Mouse (Mus musculus): ENCODE data around the gene Pold1.

Gene Pold1
- long read RNA-seq, experiment 1, partial matches to known transcripts: 1 of 1 reads
- long read RNA-seq, experiment 1, other reads (novel, unspliced or antisense): 0 of 1 reads
- long read RNA-seq, experiment 2, partial matches to known transcripts: 3 of 5 reads
- long read RNA-seq, experiment 2, other reads (novel, unspliced or antisense): 1 of 5 reads

DNA sequence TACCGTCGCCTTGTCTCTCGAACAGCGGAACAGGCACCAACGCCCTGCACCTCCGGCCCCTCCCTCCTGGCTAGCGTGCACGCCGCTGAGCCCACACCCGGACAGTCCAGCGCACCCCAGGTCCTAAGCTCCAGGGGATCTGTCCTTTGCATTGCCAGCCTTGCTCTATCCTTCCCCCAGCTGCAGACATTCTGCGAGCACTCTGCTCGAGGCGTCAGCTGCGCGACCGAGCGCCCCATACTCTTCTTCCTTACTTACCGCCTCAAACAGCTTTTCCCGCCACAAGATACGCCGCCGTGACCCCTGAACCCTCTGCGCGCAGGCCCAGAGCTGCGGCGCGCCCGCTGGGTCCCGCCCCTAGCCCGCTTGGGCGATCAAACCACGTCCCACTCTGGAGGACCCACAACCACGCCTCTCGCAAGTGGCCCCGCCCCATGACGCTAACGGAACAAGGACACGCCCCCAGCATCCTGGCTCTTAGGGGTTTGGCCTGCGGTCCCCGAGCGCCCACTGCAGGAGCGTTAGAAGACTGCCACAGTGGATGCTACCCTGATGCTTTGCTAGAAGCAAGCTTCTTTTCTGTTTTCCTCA lies at the start of gene Pold1:
Pold1 (minus strand) TSS at position 353 of the 591 bp plus-strand sequence.
- intact Hi-C loops (cut with DNase I): no loop called here

DNA sequence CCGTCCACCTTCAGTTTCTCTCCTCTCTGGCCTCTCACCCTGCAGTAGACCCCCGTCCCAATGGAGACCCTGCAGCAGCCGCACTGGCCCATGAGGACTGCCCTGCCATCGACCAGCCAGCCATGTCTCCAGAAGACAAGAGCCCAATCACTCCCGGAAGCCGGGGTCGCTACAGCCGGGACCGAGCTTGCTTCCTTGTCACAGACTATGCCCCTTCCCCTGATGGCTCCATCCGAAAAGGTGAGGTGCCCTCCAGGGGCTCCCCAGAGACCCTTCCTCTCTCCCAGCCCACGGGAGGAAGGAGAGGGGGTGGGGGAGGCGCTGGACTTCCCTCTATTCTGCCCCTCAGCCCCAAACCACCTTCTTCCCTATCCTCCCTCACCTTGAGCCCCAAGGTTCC lies 49.7 kb upstream of the Pold1 start:
- intact Hi-C loops (cut with DNase I): no loop called here

DNA sequence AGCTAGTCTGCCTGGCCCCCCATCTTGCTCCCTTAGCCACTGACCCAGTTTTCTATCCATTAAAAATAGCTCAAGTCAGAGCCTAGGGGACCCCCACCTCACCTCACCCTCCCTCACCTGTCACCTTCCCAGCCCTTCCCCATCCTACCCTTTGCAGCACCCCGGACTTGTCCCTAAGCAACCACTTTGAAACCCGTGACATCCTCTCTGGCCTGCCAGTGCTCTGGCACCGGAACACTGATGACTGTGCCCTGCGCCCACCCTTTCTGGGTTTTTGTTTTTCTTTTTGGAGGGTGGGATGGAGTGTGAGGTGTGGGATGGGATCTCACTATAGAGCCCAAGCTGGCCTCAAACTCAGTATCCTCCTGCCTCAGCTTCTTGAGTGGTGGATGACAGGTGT lies 49.0 kb upstream of the Pold1 start:
- intact Hi-C loops (cut with DNase I): no loop called here

DNA sequence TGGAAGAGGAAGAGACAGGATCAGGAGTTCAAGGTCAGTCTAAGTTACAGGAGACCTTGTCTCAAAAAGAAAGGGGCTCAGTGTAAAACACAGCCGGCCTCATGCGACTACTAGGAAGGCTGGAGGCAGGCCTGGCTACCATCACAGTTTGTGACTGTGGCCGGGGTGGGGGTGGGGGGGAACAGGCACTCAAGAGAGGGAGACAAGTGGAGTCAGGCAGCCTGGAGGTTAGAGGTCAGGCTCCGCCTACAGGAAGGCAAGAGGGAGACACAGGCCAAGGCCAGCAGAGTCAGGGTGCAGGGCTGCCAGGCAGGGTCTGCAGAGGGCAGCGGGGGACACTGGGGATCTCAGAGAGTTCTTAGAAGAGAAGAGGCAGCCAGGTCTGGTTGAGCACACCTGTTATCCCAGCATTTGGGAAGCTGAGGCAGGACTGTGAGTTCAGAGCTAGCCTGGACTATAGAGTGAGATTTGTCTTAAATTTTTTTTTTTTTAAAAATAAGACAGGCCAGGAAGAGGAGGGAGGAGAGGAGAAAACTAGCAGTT lies 48.4 kb upstream of the Pold1 start:
- intact Hi-C loops (cut with DNase I): no loop called here

DNA sequence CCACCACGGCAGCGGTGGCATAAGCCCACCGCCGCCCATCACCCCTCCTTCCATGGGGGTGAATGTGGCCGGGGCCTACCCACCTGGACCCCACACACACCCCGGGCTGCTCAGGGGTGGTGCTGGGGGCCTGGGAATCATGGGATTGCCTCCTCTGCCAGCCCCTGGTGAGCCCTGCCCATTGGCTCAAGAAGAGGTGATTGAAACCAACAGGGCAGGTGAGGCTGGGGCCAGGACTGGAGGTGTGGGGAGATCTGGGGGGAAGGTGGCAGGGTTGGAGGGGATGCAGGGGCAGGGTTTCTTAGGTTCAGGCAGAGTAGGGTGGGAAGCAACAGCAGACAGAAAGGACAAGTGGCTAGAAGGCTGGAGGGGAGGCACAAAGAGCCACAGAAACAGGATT lies 47.4 kb upstream of the Pold1 start:
- intact Hi-C loops (cut with DNase I): no loop called here

DNA sequence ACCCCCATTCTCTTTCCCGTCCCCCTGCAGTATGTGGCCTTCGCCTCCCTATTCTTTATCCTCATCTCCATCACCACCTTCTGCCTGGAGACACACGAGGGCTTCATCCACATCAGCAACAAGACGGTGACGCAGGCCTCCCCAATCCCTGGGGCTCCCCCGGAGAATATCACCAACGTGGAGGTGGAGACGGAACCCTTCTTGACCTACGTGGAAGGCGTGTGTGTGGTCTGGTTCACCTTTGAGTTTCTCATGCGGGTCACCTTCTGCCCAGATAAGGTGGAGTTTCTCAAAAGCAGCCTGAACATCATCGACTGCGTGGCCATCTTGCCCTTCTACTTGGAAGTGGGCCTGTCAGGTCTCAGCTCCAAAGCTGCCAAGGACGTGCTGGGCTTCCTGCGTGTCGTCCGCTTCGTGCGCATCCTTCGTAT lies 46.5 kb upstream of the Pold1 start:
- intact Hi-C loops (cut with DNase I): no loop called here

DNA sequence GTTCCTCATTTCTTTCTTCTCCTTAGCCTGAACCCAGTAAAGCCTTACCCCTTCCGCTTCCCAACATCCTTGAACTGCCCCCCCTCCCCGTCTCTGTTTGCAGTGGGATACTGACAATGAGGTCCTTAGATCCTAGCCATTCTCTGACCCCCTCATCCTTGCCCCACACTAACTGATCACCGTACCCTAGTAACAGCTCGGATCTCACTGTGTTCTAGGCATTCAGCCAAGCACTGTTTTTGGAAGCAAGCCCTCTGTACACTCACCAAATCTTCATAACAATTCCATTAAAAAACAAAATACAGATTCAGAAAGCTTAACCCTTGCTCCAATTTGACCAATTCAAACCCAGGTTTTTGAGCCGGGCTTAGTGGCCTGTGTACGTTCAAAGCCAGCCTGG lies 45.6 kb upstream of the Pold1 start:
- intact Hi-C loops (cut with DNase I): no loop called here

DNA sequence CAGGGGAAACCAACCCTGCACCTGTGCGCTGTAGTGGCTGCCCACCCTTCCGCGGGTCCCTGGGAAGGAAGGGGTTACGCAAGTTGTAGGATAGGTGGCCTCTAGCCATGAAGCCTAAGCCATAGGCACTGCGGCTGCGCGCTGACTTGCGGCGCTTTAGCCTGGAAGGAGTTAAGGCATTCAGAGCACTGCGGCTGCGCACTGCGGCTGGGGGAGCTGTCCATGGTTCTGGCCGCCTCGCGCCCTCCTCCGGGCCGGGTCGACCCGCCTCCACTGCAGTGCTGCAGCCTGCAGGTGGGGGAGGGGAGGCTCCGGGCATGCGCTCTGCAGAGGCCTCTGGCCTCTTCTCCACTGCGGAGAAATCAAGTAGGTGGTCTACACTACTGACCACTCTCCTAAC lies 45.1 kb upstream of the Pold1 start:
- intact Hi-C loops (cut with DNase I): no loop called here

DNA sequence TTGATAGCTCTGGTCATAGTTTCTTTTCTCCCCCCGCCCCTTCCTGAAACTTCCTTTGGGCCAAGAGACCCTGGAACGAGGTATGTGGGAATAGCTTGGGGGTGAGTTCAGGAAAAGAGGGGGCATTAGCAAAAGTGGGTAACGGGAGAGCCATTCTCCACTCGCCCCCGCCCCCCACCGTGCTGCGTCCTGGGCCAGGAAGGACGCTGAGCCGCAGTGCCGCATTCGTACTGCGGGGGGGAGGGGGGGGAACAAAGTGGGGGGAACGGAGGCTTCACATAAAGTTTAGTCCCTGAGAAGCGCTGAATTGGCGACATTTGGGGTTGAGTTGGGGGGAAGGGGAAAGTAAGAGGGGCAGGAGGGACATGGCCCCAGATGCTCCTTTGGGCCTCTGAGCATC lies 44.4 kb upstream of the Pold1 start:
- intact Hi-C loops (cut with DNase I): no loop called here

DNA sequence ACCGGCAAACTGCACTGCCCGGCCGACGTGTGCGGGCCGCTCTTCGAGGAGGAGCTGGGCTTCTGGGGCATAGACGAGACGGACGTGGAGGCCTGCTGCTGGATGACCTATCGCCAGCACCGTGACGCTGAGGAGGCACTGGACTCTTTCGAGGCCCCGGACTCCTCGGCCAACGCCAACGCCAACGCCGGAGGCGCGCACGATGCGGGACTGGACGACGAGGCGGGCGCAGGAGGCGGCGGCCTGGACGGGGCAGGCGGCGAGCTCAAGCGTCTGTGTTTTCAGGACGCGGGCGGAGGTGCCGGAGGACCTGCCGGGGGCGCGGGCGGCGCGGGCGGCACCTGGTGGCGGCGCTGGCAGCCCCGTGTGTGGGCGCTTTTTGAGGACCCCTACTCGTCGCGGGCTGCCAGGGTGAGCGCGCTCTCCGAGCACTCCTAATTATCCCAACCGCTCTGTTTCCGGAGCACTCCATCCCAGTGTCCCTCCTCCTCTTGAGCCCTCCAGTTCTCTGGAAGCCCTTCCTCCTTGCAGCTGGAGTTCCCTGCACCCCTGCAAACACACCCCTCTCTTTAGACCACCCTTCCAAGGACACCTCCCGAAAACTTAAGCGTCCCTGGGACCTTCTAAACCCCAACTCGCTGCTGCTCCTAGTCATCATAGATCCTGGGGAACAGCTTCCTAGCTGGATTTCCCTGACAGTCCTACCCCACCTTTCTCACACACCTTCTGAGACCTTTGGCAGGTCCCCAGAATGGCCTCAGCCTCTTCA lies 42.9 kb upstream of the Pold1 start:
- intact Hi-C loops (cut with DNase I): no loop called here

DNA sequence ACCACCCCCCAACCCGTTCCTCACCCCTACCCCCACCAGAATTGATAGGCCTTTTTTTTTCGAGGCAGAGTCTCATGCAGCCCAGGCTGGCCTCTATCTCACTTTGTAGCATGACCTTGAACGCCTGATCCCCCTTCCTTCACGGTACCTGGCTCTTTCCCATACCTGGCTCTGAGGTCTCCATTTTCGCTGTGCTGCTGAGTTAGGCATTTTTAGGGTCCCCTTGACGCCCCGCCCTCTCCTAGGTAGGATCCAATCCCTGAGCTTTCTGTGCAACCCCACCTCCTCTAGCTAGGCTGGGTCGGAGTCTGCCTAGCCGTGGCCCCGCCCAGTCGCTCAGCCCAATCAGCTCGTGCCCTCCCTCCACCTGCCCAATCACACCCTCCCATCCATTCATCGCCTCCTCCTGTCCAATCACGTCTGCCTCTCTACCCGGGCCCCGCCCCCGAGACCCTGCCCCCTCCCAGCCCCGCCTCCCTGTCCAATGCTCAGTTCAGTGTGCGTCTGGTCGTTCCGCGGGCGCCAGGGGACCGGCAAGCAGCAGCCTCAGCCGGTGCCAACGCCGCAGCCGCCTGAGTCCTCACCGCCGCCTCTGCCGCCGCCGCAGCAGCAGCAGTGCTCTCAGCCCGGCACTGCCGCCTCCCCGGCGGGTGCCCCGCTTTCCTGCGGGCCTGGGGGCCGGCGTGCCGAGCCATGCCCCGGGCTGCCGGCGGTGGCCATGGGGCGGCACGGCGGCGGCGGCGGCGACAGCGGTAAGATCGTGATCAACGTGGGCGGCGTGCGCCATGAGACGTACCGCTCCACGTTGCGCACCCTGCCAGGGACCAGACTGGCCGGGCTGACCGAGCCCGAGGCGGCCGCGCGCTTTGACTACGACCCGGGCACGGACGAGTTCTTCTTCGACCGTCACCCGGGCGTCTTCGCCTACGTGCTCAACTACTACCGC lies 42.0 kb upstream of the Pold1 start, which contains the start of gene Kcnc3:
Kcnc3 (plus strand) TSS at position 263 of the 946 bp plus-strand sequence.
- intact Hi-C loops (cut with DNase I): no loop called here

DNA sequence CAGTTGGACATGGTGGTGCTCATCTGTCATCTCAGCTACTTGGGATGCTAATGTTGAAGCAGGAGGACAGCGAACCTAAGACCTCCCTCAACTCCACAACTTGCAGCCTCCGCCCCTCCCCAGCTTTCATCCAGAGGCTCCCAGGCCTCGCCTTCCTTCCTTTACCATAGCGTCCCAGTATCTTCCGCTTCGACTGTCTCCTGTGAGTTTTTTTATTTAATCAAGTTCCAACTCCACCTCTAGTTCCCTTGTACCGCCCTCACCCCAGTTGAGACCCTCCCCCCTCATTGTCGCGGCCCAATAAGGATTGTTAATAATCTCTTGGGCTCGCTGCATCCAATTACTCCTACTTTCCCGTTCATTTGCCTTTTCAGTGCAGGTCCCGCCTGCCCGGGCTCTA lies 41.3 kb upstream of the Pold1 start:
- intact Hi-C loops (cut with DNase I): loop anchor here (10.0 kb wide), 1 partner anchor 55 kb away; no protein-coding TSS in a partner anchor

DNA sequence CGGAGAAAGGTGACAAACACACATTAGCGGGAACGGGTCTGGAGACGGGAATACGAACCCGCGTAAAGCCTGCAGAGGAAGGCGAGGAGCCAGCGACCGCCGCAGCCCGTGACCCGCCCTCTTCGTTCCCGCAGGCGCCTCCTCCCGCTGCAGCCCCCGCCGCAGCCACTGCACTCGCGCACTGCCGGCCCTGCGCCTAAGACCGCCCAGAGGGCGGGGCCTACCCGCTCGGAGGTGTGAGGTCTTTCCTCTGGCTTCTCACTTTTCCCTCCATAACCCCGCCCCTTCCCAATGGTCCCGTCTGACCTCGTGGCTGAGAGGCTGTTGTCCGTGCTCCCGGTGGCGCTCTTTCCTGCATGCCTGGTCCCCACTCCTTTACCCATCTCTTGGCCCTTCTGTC lies 40.5 kb upstream of the Pold1 start:
- intact Hi-C loops (cut with DNase I): loop anchor here (10.0 kb wide), 1 partner anchor 56 kb away; no protein-coding TSS in a partner anchor

DNA sequence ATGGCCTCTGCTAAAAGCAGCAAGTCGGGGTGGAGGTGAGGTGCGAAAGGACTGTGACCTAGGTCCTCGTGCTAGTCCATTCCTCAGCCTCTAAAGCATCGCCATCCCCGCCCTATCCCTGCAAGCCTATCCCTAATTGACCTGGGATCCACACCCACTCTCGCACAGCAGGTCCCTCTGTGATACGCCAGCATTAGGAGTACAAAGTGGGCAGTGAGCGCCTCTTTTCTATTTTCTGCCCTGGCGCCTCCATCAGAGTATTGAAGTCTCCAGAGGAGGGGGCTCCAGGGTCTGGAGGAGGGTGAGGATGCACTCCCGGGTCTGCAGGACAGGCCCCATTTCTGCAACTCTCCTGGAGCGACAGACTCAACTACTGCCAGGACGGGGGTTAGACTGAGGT lies 39.7 kb upstream of the Pold1 start:
- intact Hi-C loops (cut with DNase I): loop anchor here (10.0 kb wide), 1 partner anchor 56 kb away; no protein-coding TSS in a partner anchor

DNA sequence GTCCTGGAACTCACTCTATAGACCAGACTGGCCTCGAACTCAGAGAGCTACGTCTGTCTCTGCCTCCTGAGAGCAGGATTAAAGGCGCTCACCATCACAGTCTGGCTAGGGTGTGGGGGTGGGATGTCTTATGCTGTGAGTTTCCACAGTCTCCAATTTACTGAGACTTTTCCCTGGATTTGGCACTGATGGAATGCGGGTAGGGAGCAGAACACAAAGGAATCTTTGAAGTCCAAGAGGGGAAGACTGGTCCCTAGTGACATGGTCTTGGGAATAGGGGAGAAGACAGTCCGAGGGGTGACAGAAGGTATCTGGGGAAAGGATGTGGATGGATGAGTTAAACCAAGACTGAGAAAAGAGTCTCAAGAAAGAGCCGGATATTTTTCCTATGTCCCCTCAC lies 39.0 kb upstream of the Pold1 start:
- intact Hi-C loops (cut with DNase I): loop anchor here (10.0 kb wide), 1 partner anchor 57 kb away; no protein-coding TSS in a partner anchor

DNA sequence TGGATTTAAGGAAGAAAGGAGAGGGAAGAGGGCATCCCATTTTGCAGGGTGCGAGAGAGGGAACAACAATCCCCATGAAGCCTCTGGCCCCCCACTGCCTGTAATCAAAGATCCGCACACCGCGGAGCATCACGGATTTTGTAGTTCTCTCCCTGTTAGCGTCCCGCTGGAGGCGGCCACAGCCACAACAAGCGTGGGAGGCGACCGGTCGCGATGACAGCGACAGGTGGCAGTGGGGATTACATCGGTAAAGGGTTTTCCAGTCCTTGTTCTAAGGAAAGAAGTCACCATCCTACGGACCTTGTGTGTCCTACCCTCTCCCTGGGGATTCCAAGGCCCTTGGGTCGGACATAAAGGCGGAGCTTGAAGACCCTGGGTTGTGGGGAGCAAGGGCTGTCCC lies 38.3 kb upstream of the Pold1 start:
- intact Hi-C loops (cut with DNase I): loop anchor here (10.0 kb wide), 1 partner anchor 58 kb away; no protein-coding TSS in a partner anchor

DNA sequence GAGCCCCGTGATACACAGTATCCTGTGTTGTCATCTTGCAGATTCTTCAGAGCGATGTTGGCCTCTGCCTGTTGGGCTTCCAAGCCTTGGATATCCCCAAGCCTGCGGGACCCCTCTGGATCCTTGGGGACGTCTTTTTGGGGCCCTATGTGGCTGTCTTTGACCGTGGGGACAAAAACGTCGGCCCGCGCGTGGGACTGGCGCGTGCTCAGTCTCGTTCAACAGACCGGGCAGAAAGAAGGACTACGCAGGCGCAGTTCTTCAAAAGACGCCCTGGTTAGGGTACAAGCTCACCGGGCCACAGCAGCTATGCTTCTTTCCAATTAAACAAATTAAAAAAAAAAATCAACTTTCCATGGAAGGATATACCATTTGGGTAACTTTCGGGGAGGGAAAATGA lies 37.9 kb upstream of the Pold1 start:
- intact Hi-C loops (cut with DNase I): loop anchor here (10.0 kb wide), 1 partner anchor 58 kb away; no protein-coding TSS in a partner anchor

DNA sequence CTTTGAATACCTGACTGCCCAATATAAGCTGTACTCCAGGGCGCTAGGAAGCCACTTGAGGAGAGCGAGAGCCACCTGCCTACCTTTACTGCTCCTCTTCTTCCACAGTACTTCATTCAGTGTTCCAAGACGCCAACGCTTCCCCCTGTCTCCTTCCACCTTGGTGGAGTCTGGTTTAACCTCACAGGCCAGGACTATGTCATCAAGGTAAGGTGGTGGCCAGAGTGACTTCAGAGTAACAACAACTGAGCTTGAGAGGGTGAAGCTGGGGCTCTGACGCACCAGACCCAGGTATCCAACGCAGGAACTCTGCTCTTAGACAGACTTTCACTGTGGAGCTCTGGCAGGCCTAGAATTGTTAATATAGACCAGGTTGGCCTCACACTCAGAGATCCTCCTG lies 37.0 kb upstream of the Pold1 start:
- intact Hi-C loops (cut with DNase I): loop anchor here (10.0 kb wide), 1 partner anchor 59 kb away; no protein-coding TSS in a partner anchor

DNA sequence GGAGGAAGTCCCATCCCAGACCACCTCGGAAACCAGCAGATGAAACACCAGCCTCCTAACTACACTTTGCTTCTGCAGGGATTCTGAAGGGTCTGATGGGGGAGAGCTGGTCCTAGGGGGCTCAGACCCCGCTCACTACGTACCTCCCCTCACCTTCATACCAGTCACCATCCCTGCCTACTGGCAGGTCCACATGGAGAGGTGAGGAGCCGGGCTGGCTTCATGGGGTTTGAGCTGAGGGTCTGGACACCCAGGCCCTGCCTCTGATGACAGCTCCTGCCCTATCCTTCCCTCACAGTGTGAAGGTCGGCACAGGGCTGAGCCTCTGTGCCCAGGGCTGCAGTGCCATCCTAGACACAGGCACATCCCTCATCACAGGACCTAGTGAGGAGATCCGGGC lies 36.3 kb upstream of the Pold1 start:
- intact Hi-C loops (cut with DNase I): loop anchor here (10.0 kb wide), 1 partner anchor 60 kb away; no protein-coding TSS in a partner anchor

DNA sequence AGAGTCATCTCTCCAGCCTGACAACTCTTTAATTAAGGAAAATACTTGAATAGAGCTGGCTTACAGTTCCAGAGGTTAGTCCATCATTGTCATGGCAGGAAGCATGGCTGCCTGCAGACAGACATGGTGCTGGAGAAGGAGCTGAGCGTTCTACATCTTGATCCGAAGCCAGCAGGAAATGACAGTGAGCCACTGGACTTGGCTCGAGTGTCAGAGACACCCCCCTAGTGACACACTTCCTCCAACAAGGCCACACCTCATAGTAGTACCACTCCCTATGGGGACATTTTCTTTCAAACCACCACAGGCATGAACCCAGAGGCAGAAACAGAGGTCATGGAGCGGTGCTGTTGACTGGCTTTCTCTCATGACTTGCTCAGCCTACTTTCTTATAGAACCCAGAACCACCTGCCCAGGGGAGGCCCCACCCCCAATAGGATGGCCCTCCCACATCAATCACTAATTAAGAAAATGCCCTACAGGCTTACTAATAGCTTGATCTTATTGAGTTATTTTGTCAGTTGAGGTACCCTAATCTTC lies 35.7 kb upstream of the Pold1 start:
- intact Hi-C loops (cut with DNase I): loop anchor here (10.0 kb wide), 1 partner anchor 60 kb away; no protein-coding TSS in a partner anchor
